Mouse (Mus musculus) stomach, embryonic 14.5 days (tissue): ENCODE data around the gene 4931406P16Rik. TPM values are rescaled to one million over a fixed set of nuclear protein-coding genes. Genes with fewer than 3 reads are reported as not detected.
"Not testable (repeated sequence)": the region's sequence is repeated elsewhere in the genome, so short reads cannot be mapped to it uniquely, and the experiment has no call there.

Experiments used
- ATAC-seq: fragments of 200-750 bp; cut with Nextera tagmentation; 2 replicates; pipeline ENCODE4 v1.8.0; 2017; ENCODE audit warnings: low read depth, moderate TSS enrichment; ENCODE audit not compliant: insufficient number of reproducible peaks, insufficient read depth, low FRiP score
- H3K27ac ChIP-seq: fragments of 300-500 bp; sonication (generic); 2 replicates; pipeline ENCODE4 v1.5.1; 2014; ENCODE audit warnings: mild to moderate bottlenecking, low read length, moderate library complexity, mixed read lengths
- H3K27me3 ChIP-seq: fragments of 300-500 bp; sonication (generic); 2 replicates; pipeline ENCODE4 v1.6.1; 2014; ENCODE audit warnings: low read length, control low read depth, mixed read lengths; ENCODE audit not compliant: control insufficient read depth, insufficient read depth
- H3K36me3 ChIP-seq: fragments of 300-500 bp; sonication (generic); 2 replicates; pipeline ENCODE4 v1.6.1; 2014; ENCODE audit warnings: mild to moderate bottlenecking, control low read depth, low read length, moderate library complexity, mixed read lengths; ENCODE audit not compliant: control insufficient read depth, insufficient read depth
- H3K4me1 ChIP-seq: fragments of 300-500 bp; sonication (generic); 2 replicates; pipeline ENCODE4 v1.6.1; 2014; ENCODE audit warnings: low read length, control low read depth, mixed read lengths; ENCODE audit not compliant: control insufficient read depth, insufficient read depth
- H3K4me2 ChIP-seq: fragments of 300-500 bp; sonication (generic); replicated peaks from 2 replicates; pipeline ENCODE4 v1.6.1; 2014; ENCODE audit warnings: low read depth, low read length, control low read depth
- H3K4me3 ChIP-seq: fragments of 300-500 bp; sonication (generic); 2 replicates; pipeline ENCODE4 v1.5.1; 2014; ENCODE audit warnings: low read depth, low read length, control low read depth
- H3K9ac ChIP-seq: fragments of 300-500 bp; sonication (generic); replicated peaks from 2 replicates; pipeline ENCODE4 v1.6.1; 2014; ENCODE audit warnings: low read depth, mild to moderate bottlenecking, control low read depth, low read length, moderate library complexity, mixed read lengths
- H3K9me3 ChIP-seq: fragments of 300-500 bp; sonication (generic); 2 replicates; pipeline ENCODE4 v1.6.1; 2016; ENCODE audit warnings: low read depth, low read length, control low read depth; ENCODE audit not compliant: control insufficient read depth
- WGBS: fragments of 180-500 bp; shearing (Covaris S2); extraction: QIAGEN DNeasy Blood & Tissue Kit; methylation state at CpG from one replicate; pipeline ENCODE4 v1.1.7; 2014; 5-methylcytosine and 5-hydroxymethylcytosine counted together
- polyA plus RNA-seq: library from polyadenylated mRNA; unstranded; fragments of >200 nt; fragmentation: Nextera tagmentation; extraction: Ambion mirVana; gene quantifications from 2 replicates; pipeline ENCODE4 v1.2.1, GENCODE M21; 2014

Gene 4931406P16Rik
- polyA plus RNA-seq, 1 experiment from 2014 or later, result 41.0 TPM

DNA sequence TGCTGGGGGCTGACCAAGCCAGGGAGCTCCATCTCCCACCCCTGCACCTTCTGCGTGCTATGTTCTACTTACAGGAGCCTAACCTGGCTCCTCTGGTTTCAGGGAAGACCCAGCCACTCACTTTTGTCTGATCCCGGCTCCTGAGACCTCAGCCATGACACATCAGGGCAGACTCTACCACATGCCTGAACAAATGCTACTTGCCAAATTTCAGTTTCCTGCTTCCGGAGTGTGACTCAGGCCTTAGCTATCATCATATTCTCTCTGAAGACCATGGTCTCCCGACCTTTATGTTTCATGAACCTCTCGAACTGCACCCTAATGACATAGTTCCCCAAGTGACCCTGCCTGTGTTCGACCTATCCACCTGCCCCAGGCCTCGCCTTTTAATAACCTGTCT is 100.1 kb downstream of the 4931406P16Rik start:
- Histone ChIP-seq H3K9me3 (no peaks in the 10 kb centered on the region), H3K27me3 (no peaks in the 10 kb centered on the region), H3K9ac (no peak overlapping the region), H3K4me3 (no peak overlapping the region), H3K4me2 (no peak overlapping the region), H3K27ac (no peak overlapping the region), H3K36me3 (peaks cover 85% of the 10 kb centered on the region), H3K4me1 (no peaks in the 10 kb centered on the region)
- ATAC-seq, result no peak
- WGBS, result 92% methylated on average over 7 of the region's 7 CpGs

DNA sequence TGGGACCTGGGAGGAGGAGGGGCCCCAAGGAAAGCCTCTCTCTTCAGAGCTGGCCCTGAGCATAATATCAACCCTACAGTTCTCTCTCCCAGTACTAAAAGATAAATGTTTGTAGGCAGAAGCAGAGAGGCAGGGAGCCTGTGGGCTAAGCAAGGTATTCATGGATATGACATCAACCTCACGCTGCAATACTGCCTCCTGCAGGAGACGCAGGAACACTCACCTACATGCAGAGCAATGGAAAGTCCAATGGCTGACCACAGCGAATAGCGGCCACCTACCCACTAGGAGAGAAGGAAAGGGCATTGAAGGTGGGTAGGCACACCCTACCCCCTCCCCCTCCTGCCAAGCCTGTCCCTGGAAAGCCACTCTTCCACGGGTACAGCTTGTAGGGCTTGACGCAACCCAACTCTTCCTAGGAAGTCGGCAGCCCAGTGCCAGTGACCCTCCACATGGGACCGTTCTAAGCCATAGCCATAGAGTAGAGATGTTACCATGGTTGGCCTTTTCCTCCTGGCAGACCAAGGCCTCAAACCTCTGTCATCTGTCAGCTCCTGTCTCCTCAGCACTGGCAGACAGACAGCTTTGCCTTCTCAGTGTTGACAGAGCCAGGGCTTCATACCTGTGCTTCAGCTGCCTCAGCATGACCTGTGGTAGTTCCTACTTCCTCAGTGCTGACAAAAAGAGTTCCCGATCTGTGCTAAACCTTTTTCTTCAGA is 105.2 kb downstream of the 4931406P16Rik start:
- ATAC-seq, result no peak
- Histone ChIP-seq H3K9ac (no peak overlapping the region), H3K4me2 (no peak overlapping the region), H3K4me1 (no peaks in the 10 kb centered on the region), H3K9me3 (no peaks in the 10 kb centered on the region), H3K27ac (no peak overlapping the region), H3K36me3 (peaks cover 89% of the 10 kb centered on the region), H3K27me3 (no peaks in the 10 kb centered on the region), H3K4me3 (no peak overlapping the region)
- 90% methylated on average over 9 of the region's 9 CpGs for whole genome bisulfite sequencing

DNA sequence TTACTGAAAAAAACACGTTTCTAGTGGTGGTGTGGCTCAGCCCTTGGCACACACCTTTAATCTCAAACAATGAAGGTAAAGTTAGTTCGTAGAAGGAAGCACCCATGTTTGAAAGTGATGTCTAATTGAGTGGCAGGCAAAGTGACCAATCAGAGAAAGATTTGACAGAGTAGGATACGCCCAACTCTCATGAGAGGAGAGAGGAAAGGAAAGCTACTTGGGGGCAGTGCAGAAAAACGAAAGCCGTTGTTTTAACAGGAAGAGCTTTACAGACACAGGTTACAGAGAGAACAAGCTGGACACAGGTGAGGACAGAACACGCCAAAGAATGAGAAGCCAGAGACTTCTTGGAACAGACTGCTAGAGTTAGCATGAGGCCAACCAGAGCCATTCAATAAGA is 107.0 kb downstream of the 4931406P16Rik start:
- Histone ChIP-seq H3K4me1 (no peaks in the 10 kb centered on the region), H3K27ac (no peak overlapping the region), H3K4me3 (no peak overlapping the region), H3K4me2 (no peak overlapping the region), H3K36me3 (peaks cover 83% of the 10 kb centered on the region), H3K9me3 (no peaks in the 10 kb centered on the region), H3K9ac (no peak overlapping the region), H3K27me3 (no peaks in the 10 kb centered on the region)
- 89% methylated on average over 6 of the region's 6 CpGs for WGBS
- ATAC-seq, result no peak

DNA sequence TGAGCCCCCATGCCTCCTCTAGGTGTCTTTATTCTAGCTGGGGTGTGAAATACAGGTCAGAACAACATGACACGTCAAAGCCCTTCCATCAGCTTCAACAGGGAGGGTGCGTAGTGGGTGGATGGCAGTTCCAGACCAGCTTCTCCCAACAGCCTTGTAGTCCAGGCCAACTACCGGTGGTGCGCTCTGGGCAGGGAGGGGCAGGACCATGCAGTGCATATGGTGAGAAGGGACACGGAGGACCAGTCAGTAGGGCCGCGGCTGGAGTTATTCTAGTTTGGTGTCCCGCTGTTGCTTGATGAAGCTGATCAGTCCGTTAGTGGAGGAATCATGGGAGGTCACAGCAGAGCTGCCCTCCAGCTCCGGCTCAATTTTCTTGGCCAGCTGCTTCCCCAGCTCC is 111.2 kb downstream of the 4931406P16Rik start:
- peaks cover 52% of the 10 kb centered on the region for H3K36me3 ChIP-seq
- not testable (repeated sequence) for H3K27me3 ChIP-seq, H3K4me2 ChIP-seq, H3K9ac ChIP-seq, H3K4me3 ChIP-seq, H3K27ac ChIP-seq, ATAC-seq, H3K4me1 ChIP-seq, H3K9me3 ChIP-seq
- WGBS, result 94% methylated on average over 9 of the region's 10 CpGs

GRCm38 (mm10) chr7:34200829-34201228 is 112.5 kb downstream of the 4931406P16Rik start:
- 96% methylated on average over 2 of the region's 2 CpGs for WGBS
- Histone ChIP-seq H3K9me3 (no peaks in the 10 kb centered on the region), H3K9ac (no peak overlapping the region), H3K27ac (no peak overlapping the region), H3K36me3 (peaks cover 39% of the 10 kb centered on the region), H3K27me3 (no peaks in the 10 kb centered on the region), H3K4me3 (no peak overlapping the region), H3K4me2 (no peak overlapping the region), H3K4me1 (no peaks in the 10 kb centered on the region)
- ATAC-seq, result no peak

GRCm38 (mm10) chr7:34198346-34198745 is 115.0 kb downstream of the 4931406P16Rik start:
- H3K9ac ChIP-seq, result no peak overlapping the region
- no peaks in the 10 kb centered on the region for H3K9me3 ChIP-seq
- WGBS, result 47% methylated on average over 3 of the region's 3 CpGs
- ATAC-seq, result no peak
- peaks cover 17% of the 10 kb centered on the region for H3K36me3 ChIP-seq
- no peaks in the 10 kb centered on the region for H3K27me3 ChIP-seq
- H3K4me1 ChIP-seq, result peaks cover 4% of the 10 kb centered on the region; the same call in 1 of the 2 replicates
- no peak overlapping the region for H3K4me2 ChIP-seq
- H3K4me3 ChIP-seq, result no peak overlapping the region
- H3K27ac ChIP-seq, result no peak overlapping the region

- Histone ChIP-seq H3K4me3 (peak within 1 kb of the TSS; percentile 97), H3K27ac (peak within 1 kb of the TSS; percentile 71), H3K4me1 (peaks cover 4% of the 10 kb centered on the region; the same call in 1 of the 2 replicates), H3K27me3 (no peaks in the 10 kb centered on the region), H3K4me2 (peak within 1 kb of the TSS; percentile 79), H3K9ac (peak within 1 kb of the TSS; percentile 86), H3K36me3 (peaks cover 16% of the 10 kb centered on the region), H3K9me3 (no peaks in the 10 kb centered on the region)
- ATAC-seq, result peak; percentile 93
- 3% methylated on average over 67 of the region's 70 CpGs for WGBS
Observed at GRCm38 (mm10) chr7:34196132-34197128, 116.9 kb downstream of the 4931406P16Rik start, which contains the start of gene Pdcd2l. Pdcd2l (minus strand) TSS chr7:34196661.

DNA sequence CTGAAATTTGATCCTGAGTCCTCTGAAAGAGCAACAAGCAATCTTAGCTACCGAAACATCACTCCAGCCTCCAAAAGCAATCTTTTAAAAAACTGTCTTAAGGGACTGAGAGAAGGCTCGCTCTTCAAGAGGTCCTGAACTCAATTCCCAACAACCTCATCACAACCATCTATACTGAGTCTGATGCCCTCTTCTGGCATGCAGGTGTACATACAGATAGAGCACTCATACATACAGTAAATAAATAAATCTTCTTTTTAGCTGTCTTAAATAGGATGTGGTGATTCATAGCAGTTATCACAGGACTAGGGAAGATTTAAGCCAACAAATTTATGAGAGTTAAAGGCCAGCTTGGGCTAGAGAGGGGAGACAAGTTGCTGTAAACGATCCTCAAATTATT is 117.7 kb downstream of the 4931406P16Rik start:
- peak overlapping the region; percentile 86 for H3K9ac ChIP-seq
- ATAC-seq, result no peak
- peak overlapping the region; percentile 97 for H3K4me3 ChIP-seq
- WGBS, result 45% methylated on average over 3 of the region's 3 CpGs
- no peaks in the 10 kb centered on the region for H3K9me3 ChIP-seq
- no peak overlapping the region; the same call in 1 of the 2 replicates for H3K27ac ChIP-seq
- H3K4me2 ChIP-seq, result peak overlapping the region; percentile 79
- no peaks in the 10 kb centered on the region for H3K27me3 ChIP-seq
- peaks cover 4% of the 10 kb centered on the region; the same call in 1 of the 2 replicates for H3K4me1 ChIP-seq
- peaks cover 12% of the 10 kb centered on the region; the same call in 1 of the 2 replicates for H3K36me3 ChIP-seq
